Mouse (Mus musculus) lung, postnatal 0 days (tissue): ENCODE measurements around the gene Ralgapa2. TPM values are rescaled to one million over a fixed set of nuclear protein-coding genes. Genes with fewer than 3 reads are reported as not detected.

Experiments
- ATAC-seq: fragments of 200-750 bp; cut with Nextera tagmentation; 2 replicates; pipeline ENCODE4 v1.8.0; 2017; ENCODE audit warnings: moderate library complexity
- DNase-seq: peaks from one replicate; pipeline ENCODE4 v3.0.0-alpha.2; 2016; ENCODE audit warnings: low spot score
- H3K27ac ChIP-seq: fragments of 300-500 bp; sonication (generic); 2 replicates; pipeline ENCODE4 v1.5.1; 2014; ENCODE audit warnings: antibody characterized with exemption, mild to moderate bottlenecking, low read length, mixed read lengths
- H3K27me3 ChIP-seq: fragments of 300-500 bp; sonication (generic); replicated peaks from 2 replicates; pipeline ENCODE4 v1.6.1; 2014; ENCODE audit warnings: low read length, mixed read lengths; ENCODE audit not compliant: insufficient read depth
- H3K36me3 ChIP-seq: fragments of 300-500 bp; sonication (generic); 2 replicates; pipeline ENCODE4 v1.6.1; 2014; ENCODE audit warnings: low read length, mixed read lengths; ENCODE audit not compliant: insufficient read depth
- H3K4me1 ChIP-seq: fragments of 300-500 bp; sonication (generic); 2 replicates; pipeline ENCODE4 v1.6.1; 2014; ENCODE audit warnings: antibody characterized with exemption, low read depth, low read length, mixed read lengths; ENCODE audit not compliant: insufficient read depth
- H3K4me2 ChIP-seq: fragments of 300-500 bp; sonication (generic); replicated peaks from 2 replicates; pipeline ENCODE4 v1.6.1; 2014; ENCODE audit warnings: low read depth, mild to moderate bottlenecking, low read length, moderate library complexity, mixed read lengths
- H3K4me3 ChIP-seq: fragments of 300-500 bp; sonication (generic); 2 replicates; pipeline ENCODE4 v1.5.1; 2014; ENCODE audit warnings: low read depth, low read length
- H3K9ac ChIP-seq: fragments of 300-500 bp; sonication (generic); replicated peaks from 2 replicates; pipeline ENCODE4 v1.6.1; 2014; ENCODE audit warnings: low read depth, mild to moderate bottlenecking
- H3K9me3 ChIP-seq: fragments of 300-500 bp; sonication (generic); 2 replicates; pipeline ENCODE4 v1.6.1; 2016; ENCODE audit warnings: low read length, mixed read lengths
- CTCF ChIP-seq: IDR thresholded peaks from 2 replicates; pipeline ENCODE4 v1.5.1; 2016; ENCODE audit warnings: antibody characterized with exemption, mild to moderate bottlenecking
- EP300 ChIP-seq: IDR thresholded peaks from 2 replicates; pipeline ENCODE4 v1.6.1; 2016; ENCODE audit warnings: antibody characterized with exemption, mild to moderate bottlenecking, control low read depth
- whole genome bisulfite sequencing: fragments of 180-500 bp; shearing (Covaris S2); extraction: QIAGEN DNeasy Blood & Tissue Kit; methylation state at CpG from one replicate; pipeline ENCODE4 v1.1.7; 2014; 5-methylcytosine and 5-hydroxymethylcytosine counted together
- polyA plus RNA-seq: library from polyadenylated mRNA; unstranded; fragments of >200 nt; fragmentation: Nextera tagmentation; extraction: Ambion mirVana; gene quantifications from 2 replicates; pipeline ENCODE4 v1.2.1, GENCODE M21; 2015

Ralgapa2 gene
- polyA plus RNA-seq, 1 experiment from 2014 or later: 9.1 TPM

GRCm38 (mm10) chr2:146217227-146217980, 294.7 kb downstream of the Ralgapa2 start:
- Histone ChIP-seq H3K4me3 (no peak overlapping the region), H3K4me1 (peaks cover 16% of the 10 kb centered on the region)
- ATAC-seq: no peak

DNA sequence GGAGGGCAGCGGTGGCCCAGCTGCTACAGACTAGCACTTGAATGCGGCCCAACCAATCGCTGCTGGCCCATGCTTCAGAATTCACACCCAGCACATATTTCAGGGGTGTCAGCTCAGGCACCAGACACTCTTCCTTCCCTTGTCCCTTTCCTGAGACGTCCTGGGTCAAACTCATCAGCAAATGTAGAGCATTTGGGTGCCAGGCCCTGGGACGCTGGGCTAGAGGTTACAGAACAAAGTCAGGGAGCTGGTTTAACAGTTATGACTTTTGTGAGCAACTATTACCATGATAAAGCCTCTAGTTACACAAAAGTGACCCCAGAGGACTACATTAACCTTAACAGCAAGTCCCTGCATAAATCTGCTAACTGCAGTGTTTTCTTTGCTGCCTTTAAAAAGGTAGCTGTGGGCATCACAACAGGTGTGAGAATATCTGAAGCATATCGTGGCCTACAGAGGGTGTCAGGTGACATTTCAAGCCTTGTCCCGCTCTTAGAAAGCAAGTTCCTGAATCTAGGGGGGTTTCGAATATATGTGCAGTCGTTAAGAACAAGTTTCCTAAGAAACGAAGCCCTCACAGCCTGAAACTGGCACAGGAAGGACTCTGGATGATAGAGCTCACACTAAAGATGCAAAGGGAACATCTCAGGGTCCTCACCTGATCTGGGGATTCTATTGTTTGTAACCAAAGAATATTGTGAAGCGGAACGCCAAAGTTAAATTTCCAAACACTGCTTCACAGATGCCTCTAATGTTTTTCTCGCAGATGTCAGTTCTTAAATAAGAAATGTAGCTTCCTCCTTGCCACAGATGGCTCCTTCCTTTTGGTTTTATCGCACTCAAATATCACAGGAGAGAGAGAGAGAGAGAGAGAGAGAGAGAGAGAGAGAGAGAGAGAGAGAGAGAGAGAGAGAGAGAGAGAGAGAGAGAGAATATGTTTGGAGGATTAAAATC, 295.8 kb downstream of the Ralgapa2 start:
- DNase-seq (no peak), ATAC-seq (no peak)
- Histone ChIP-seq H3K4me1 (peaks cover 9% of the 10 kb centered on the region; the same call in 1 of the 2 replicates), H3K4me3 (no peak overlapping the region), H3K4me2 (no peak overlapping the region), H3K9me3 (no peaks in the 10 kb centered on the region), H3K36me3 (no peaks in the 10 kb centered on the region), H3K27me3 (peaks cover 52% of the 10 kb centered on the region), H3K9ac (no peak overlapping the region), H3K27ac (no peak overlapping the region)
- TF ChIP-seq CTCF: no peak
- 22% methylated on average over 14 of the region's 14 CpGs for WGBS

More at GRCm38 (mm10) chr2:146217227-146217980, 294.7 kb downstream of the Ralgapa2 start:
- Histone ChIP-seq H3K9me3 (no peaks in the 10 kb centered on the region), H3K27ac (no peak overlapping the region), H3K9ac (no peak overlapping the region), H3K36me3 (no peaks in the 10 kb centered on the region), H3K4me2 (no peak overlapping the region), H3K27me3 (peaks cover 59% of the 10 kb centered on the region)
- 1% methylated on average over 16 of the region's 16 CpGs for WGBS
- TF ChIP-seq CTCF (no peak), EP300 (no peak)
- DNase-seq: peak; percentile 27

DNA sequence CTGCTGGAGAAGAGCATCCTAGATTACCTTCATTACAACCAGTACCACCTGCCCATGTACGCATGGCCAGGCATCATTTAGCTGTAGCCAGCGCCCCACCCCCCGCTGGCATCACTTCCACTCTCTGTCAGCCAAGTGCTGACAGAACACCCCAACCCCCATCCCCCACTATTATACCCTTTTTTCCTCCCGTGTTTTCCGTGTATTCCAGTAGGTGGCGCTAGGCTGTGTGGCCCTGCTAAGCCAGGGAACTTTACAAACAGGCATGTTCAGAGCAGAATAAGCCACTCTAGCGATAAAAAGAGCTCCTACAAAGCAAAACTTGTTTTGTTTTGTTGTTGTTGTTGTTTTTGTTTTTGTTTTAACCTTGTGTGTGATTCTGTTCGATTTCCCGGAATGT, 297.4 kb downstream of the Ralgapa2 start:
- Histone ChIP-seq H3K27me3 (peaks cover 38% of the 10 kb centered on the region), H3K4me1 (0 out of 2 replicates have a peak, but pooled peaks cover 4% of the 10 kb centered on the region), H3K36me3 (no peaks in the 10 kb centered on the region), H3K9me3 (no peaks in the 10 kb centered on the region), H3K27ac (no peak overlapping the region), H3K9ac (no peak overlapping the region), H3K4me3 (no peak overlapping the region), H3K4me2 (no peak overlapping the region)
- 1% methylated on average over 9 of the region's 9 CpGs for WGBS
- peak; percentile 53 for ATAC-seq
- peak; percentile 61 for DNase-seq
- TF ChIP-seq EP300 (no peak), CTCF (peak; percentile 86)

DNA sequence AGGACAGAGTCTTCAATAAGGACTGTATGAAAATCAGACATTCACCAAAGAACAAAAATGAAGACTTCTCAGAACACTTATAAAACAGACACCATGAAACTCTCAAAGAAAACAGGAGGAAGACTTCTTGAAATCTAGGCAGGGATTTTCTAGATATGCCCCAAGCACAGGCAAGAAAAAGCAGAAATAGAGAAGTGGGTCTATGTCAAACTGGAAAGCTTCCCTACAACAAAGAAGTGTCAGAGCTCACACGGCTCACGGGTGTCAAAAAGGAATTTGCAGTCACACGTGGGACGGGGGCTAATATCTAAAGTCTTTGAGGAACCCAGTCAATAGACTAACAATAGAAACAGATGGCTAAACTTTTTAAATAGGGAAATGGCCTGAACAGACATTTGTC, 301.2 kb downstream of the Ralgapa2 start:
- no peak overlapping the region for H3K9ac ChIP-seq
- DNase-seq: no peak
- no peaks in the 10 kb centered on the region for H3K4me1 ChIP-seq
- H3K9me3 ChIP-seq: no peaks in the 10 kb centered on the region
- H3K27me3 ChIP-seq: peaks cover 12% of the 10 kb centered on the region; the same call in 1 of the 2 replicates
- no peak for ATAC-seq
- no peak overlapping the region for H3K4me2 ChIP-seq
- 56% methylated on average over 4 of the region's 4 CpGs for WGBS
- no peak overlapping the region for H3K27ac ChIP-seq
- no peaks in the 10 kb centered on the region for H3K36me3 ChIP-seq
- TF ChIP-seq EP300: no peak
- no peak overlapping the region for H3K4me3 ChIP-seq

- no peaks in the 10 kb centered on the region for H3K27me3 ChIP-seq
- WGBS: 53% methylated on average over 7 of the region's 7 CpGs
- H3K4me3 ChIP-seq: no peak overlapping the region
- no peaks in the 10 kb centered on the region for H3K4me1 ChIP-seq
- no peak for DNase-seq
- no peak overlapping the region for H3K9ac ChIP-seq
- no peak overlapping the region for H3K4me2 ChIP-seq
- H3K36me3 ChIP-seq: no peaks in the 10 kb centered on the region
- TF ChIP-seq EP300 (no peak), CTCF (no peak)
- H3K9me3 ChIP-seq: no peaks in the 10 kb centered on the region
- H3K27ac ChIP-seq: no peak overlapping the region
- no peak for ATAC-seq
Observed at GRCm38 (mm10) chr2:146197947-146198346, 314.2 kb downstream of the Ralgapa2 start.

DNA sequence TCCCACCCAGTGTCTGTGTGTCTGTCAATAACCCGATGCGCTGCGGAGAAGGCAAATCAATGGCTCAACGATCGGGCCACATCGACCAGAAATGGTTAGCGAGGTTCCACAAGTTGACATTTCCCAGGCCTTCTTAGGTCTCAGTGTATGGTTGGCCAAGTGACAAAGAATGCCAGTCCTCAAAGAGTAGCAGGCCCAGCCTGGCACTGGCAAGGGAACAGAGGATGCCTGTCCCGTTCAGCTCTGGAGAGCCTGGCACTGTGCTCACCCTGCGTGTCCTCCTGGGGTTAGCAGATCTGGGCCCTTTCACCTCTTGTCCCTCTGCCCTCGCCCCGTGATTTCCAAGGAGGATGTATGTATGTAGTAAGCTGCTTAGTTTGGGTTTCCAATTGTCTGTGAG, 316.0 kb downstream of the Ralgapa2 start:
- Histone ChIP-seq H3K4me2 (no peak overlapping the region), H3K36me3 (no peaks in the 10 kb centered on the region), H3K9me3 (no peaks in the 10 kb centered on the region), H3K9ac (no peak overlapping the region), H3K4me3 (no peak overlapping the region), H3K27me3 (no peaks in the 10 kb centered on the region), H3K4me1 (no peaks in the 10 kb centered on the region), H3K27ac (no peak overlapping the region)
- 89% methylated on average over 11 of the region's 11 CpGs for WGBS
- no peak for ATAC-seq
- TF ChIP-seq EP300 (no peak), CTCF (no peak)
- DNase-seq: no peak
